Mouse (Mus musculus) ES-Bruce4 (cell line): ENCODE data around the gene Lrrc56. TPM values are rescaled to one million over a fixed set of nuclear protein-coding genes. Genes with fewer than 3 reads are reported as not detected.

Experiments
- H3K27ac ChIP-seq: 2 replicates; pipeline ENCODE4 v1.5.1; 2012; ENCODE audit warnings: low read length, inconsistent platforms; ENCODE audit not compliant: insufficient read depth
- H3K27me3 ChIP-seq: 2 replicates; pipeline ENCODE4 v1.6.1; 2012; ENCODE audit warnings: mild to moderate bottlenecking, low read length, inconsistent platforms; ENCODE audit not compliant: control insufficient read depth, poor library complexity, insufficient read depth, severe bottlenecking
- H3K36me3 ChIP-seq: 2 replicates; pipeline ENCODE4 v1.6.1; 2012; ENCODE audit warnings: inconsistent platforms, mild to moderate bottlenecking, low read length, moderate library complexity; ENCODE audit not compliant: control insufficient read depth, poor library complexity, insufficient read depth, severe bottlenecking
- H3K4me1 ChIP-seq: one replicate; pipeline ENCODE4 v1.8.1; 2011; ENCODE audit warnings: low read length; ENCODE audit not compliant: control insufficient read depth, insufficient read depth
- H3K4me3 ChIP-seq: 2 replicates; pipeline ENCODE4 v1.5.1; 2011; ENCODE audit warnings: low read depth, mild to moderate bottlenecking, low read length
- H3K9ac ChIP-seq: 2 replicates; pipeline ENCODE4 v1.6.1; 2012; ENCODE audit warnings: low read depth, mild to moderate bottlenecking, inconsistent platforms; ENCODE audit not compliant: poor library complexity, severe bottlenecking
- H3K9me3 ChIP-seq: replicated peaks from 2 replicates; pipeline ENCODE4 v1.6.1; 2012; ENCODE audit warnings: mild to moderate bottlenecking, low read length, inconsistent platforms; ENCODE audit not compliant: control insufficient read depth, poor library complexity, insufficient read depth, severe bottlenecking
- CTCF ChIP-seq: IDR thresholded peaks from one replicate; pipeline ENCODE4 v1.8.1; 2011; ENCODE audit warnings: low read depth, low read length
- EP300 ChIP-seq: IDR thresholded peaks from 2 replicates; pipeline ENCODE4 v1.6.1; 2011; ENCODE audit warnings: low read depth, low read length; ENCODE audit not compliant: insufficient read depth
- POLR2A ChIP-seq: IDR thresholded peaks from one replicate; pipeline ENCODE4 v1.8.1; 2011; ENCODE audit warnings: low read length; ENCODE audit not compliant: insufficient read depth
- polyA plus RNA-seq: library from polyadenylated mRNA; stranded (reverse); fragments of >200 nt; gene quantifications from 2 replicates; pipeline ENCODE4 v1.2.4, GENCODE M21; 2011; ENCODE audit warnings: low read depth; ENCODE audit not compliant: missing spikeins, insufficient read depth, insufficient read length

Gene Lrrc56
- polyA plus RNA-seq, 1 experiment: 3.4 TPM

GRCm38 (mm10) chr7:141155362-141155761, 38.6 kb upstream of the Lrrc56 start:
- H3K27me3 ChIP-seq: no peaks in the 10 kb centered on the region
- no peak overlapping the region for H3K4me3 ChIP-seq
- peaks cover 7% of the 10 kb centered on the region; the same call in 1 of the 2 replicates for H3K36me3 ChIP-seq
- no peaks in the 10 kb centered on the region for H3K4me1 ChIP-seq
- TF ChIP-seq POLR2A: no peak
- no peak for TF ChIP-seq EP300
- TF ChIP-seq CTCF: no peak
- H3K27ac ChIP-seq: no peak overlapping the region
- no peaks in the 10 kb centered on the region for H3K9me3 ChIP-seq
- no peak overlapping the region for H3K9ac ChIP-seq

DNA sequence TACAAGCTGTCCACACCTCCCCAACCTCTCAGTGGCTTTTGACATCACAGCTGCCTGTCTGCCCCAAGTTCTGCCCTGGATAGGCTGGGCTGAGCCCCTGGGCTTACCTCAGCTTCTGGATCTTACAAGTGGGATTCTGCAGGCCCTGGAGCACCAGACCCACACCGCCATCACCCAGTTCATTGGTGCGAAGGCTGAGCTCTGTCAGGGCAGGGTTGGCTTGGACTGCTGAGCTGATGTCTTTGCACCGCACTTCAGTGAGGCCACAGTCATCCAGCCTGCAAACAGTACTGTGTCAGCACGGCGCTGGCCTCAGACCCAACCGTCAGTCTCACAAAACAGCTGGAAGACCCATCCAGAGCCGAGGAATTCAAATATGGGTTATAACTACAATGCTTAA, 29.6 kb upstream of the Lrrc56 start:
- H3K4me3 ChIP-seq: no peak overlapping the region
- H3K9me3 ChIP-seq: no peaks in the 10 kb centered on the region
- H3K27ac ChIP-seq: no peak overlapping the region
- no peaks in the 10 kb centered on the region for H3K27me3 ChIP-seq
- no peaks in the 10 kb centered on the region; the same call in none of the 2 replicates for H3K36me3 ChIP-seq
- TF ChIP-seq POLR2A (no peak), CTCF (no peak), EP300 (no peak)
- H3K9ac ChIP-seq: no peak overlapping the region
- H3K4me1 ChIP-seq: no peaks in the 10 kb centered on the region

DNA sequence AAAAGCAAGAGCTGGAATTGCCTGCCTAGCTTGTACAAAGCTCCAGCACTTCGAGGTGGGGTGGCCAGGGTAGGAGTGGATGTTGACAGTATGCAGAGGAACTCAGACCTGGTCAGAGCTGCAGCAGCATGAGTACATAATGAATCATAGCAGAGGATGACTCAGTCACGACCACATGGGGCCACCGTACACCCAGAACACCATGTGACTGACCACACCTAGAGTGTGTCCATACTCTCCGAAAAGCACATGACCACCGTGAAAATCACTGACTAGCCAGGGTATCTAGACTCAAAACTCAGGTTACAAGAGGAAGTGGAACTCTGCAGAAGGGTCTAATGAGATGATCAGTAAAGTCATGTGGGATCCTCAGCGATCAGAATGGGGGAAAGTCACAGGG, 29.1 kb upstream of the Lrrc56 start:
- no peaks in the 10 kb centered on the region; the same call in none of the 2 replicates for H3K36me3 ChIP-seq
- TF ChIP-seq EP300 (no peak), POLR2A (no peak), CTCF (no peak)

DNA sequence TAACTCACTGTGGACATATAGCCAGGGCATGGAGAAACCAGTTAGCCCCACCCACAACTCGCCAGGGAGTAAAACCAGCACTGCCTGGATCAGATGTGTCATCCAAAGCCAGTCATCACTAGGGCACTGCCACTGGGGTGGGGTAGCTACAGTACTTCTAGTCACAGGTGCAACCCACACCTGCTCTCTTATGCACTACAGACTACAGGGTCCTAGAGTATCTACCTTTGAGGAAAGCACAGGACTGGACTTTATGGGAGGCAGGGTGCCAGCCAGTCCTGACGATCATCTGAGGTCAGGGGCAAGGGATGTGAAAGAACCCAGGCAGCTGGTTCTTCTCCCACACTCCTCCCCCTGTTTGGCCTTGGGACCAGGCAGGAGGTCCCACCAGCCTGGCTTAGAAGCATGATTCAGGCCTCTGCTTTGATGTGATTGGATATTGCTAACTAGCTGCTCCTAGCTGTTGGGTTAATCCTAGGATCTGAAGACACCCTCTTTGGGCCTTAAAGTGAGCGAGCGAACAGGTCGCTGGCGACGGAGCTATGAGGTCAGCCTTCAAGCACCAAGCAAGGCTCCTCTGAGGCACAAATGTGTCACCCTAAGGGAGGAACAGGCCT, 25.9 kb upstream of the Lrrc56 start:
- peak overlapping the region; percentile 53 for H3K4me3 ChIP-seq
- TF ChIP-seq POLR2A (no peak), EP300 (no peak), CTCF (no peak)
- no peaks in the 10 kb centered on the region for H3K27me3 ChIP-seq
- H3K27ac ChIP-seq: 0 out of 2 replicates have a peak overlapping the region, but pooled peaks have one; percentile 2
- no peaks in the 10 kb centered on the region for H3K9me3 ChIP-seq
- no peaks in the 10 kb centered on the region for H3K36me3 ChIP-seq
- H3K4me1 ChIP-seq: no peaks in the 10 kb centered on the region
- H3K9ac ChIP-seq: peak overlapping the region; percentile 51

More for the DNA sequence above, 29.1 kb upstream of the Lrrc56 start:
- Histone ChIP-seq H3K27me3 (no peaks in the 10 kb centered on the region), H3K4me1 (no peaks in the 10 kb centered on the region), H3K4me3 (no peak overlapping the region), H3K9ac (no peak overlapping the region), H3K9me3 (no peaks in the 10 kb centered on the region), H3K27ac (no peak overlapping the region)

- TF ChIP-seq CTCF: no peak
- TF ChIP-seq POLR2A: no peak
- TF ChIP-seq EP300: no peak
- Histone ChIP-seq H3K27me3 (no peaks in the 10 kb centered on the region), H3K9ac (peak overlapping the region; percentile 51), H3K4me1 (no peaks in the 10 kb centered on the region), H3K4me3 (peak overlapping the region; percentile 53), H3K36me3 (no peaks in the 10 kb centered on the region), H3K27ac (no peak overlapping the region), H3K9me3 (no peaks in the 10 kb centered on the region)
These were observed 25.4 kb upstream of the Lrrc56 start for GRCm38 (mm10) chr7:141168518-141168953.

DNA sequence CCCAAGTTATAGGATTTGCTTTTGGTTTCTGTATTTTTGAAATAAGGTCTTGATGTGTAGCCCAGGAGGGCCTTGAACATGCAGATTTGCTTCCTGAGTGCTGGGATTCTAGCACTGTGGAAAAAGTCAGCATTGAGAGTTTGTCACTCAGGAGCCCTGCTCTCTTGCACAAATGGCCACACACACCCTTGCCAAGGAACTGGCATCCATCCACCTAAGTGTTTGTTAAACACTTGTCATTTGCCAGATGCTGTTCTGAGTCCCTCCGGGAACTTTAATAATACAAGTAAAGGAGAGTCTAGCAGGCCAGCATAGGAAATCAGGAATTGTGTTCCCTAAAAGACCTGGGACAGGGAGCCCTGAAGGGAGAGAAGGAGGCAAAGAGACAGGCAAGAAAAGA, 24.7 kb upstream of the Lrrc56 start:
- no peaks in the 10 kb centered on the region for H3K27me3 ChIP-seq

More for the DNA sequence above, 24.7 kb upstream of the Lrrc56 start:
- H3K4me1 ChIP-seq: no peaks in the 10 kb centered on the region
- no peaks in the 10 kb centered on the region for H3K36me3 ChIP-seq
- no peak overlapping the region for H3K4me3 ChIP-seq
- TF ChIP-seq CTCF (no peak), POLR2A (no peak), EP300 (no peak)
- H3K27ac ChIP-seq: no peak overlapping the region
- no peaks in the 10 kb centered on the region for H3K9me3 ChIP-seq
- H3K9ac ChIP-seq: no peak overlapping the region
